Mouse (Mus musculus) ES-E14 (cell line): Measurements from ENCODE around the gene Esrrg.

Source experiments
- HCFC1 ChIP-seq: IDR thresholded peaks from 2 replicates; pipeline ENCODE4 v1.6.1; 2012; ENCODE audit warnings: low read length, inconsistent platforms, borderline replicate concordance; ENCODE audit not compliant: insufficient read depth
- ZC3H11A ChIP-seq: IDR thresholded peaks from 2 replicates; pipeline ENCODE4 v1.6.1; 2012; ENCODE audit warnings: low read depth, mild to moderate bottlenecking, inconsistent platforms, low read length, borderline replicate concordance
- ZNF384 ChIP-seq: IDR thresholded peaks from 2 replicates; pipeline ENCODE4 v1.6.1; 2012; ENCODE audit warnings: low read depth, low read length, inconsistent platforms

GRCm38 (mm10) chr1:187779589-187780178 lies 171.1 kb downstream of the Esrrg start:
- TF ChIP-seq HCFC1 (no peak), ZNF384 (peak; percentile 72), ZC3H11A (no peak)
